Mouse (Mus musculus) lung, embryonic 15.5 days (tissue): ENCODE data around the gene Slc6a4. TPM values are rescaled to one million over a fixed set of nuclear protein-coding genes. Genes with fewer than 3 reads are reported as not detected.
A peak's percentile ranks its signal among the peaks of the same experiment; 100 is the strongest.

Experiments used
- ATAC-seq: fragments of 200-750 bp; cut with Nextera tagmentation; 2 replicates; pipeline ENCODE4 v1.8.0; 2017; ENCODE audit warnings: moderate number of reproducible peaks, borderline replicate concordance; ENCODE audit not compliant: low FRiP score, low TSS enrichment; ENCODE audit errors: extremely low read depth
- H3K27ac ChIP-seq: fragments of 300-500 bp; sonication (generic); 2 replicates; pipeline ENCODE4 v1.5.1; 2015; ENCODE audit warnings: moderate library complexity, mild to moderate bottlenecking, inconsistent platforms
- H3K27me3 ChIP-seq: fragments of 300-500 bp; sonication (generic); 2 replicates; pipeline ENCODE4 v1.6.1; 2015; ENCODE audit warnings: inconsistent platforms
- H3K36me3 ChIP-seq: fragments of 300-500 bp; sonication (generic); 2 replicates; pipeline ENCODE4 v1.6.1; 2015; ENCODE audit warnings: inconsistent platforms
- H3K4me1 ChIP-seq: fragments of 300-500 bp; sonication (generic); 2 replicates; pipeline ENCODE4 v1.6.1; 2015; ENCODE audit warnings: inconsistent platforms
- H3K4me2 ChIP-seq: fragments of 300-500 bp; sonication (generic); 2 replicates; pipeline ENCODE4 v1.6.1; 2015; ENCODE audit warnings: inconsistent platforms, mild to moderate bottlenecking, moderate library complexity
- H3K4me3 ChIP-seq: fragments of 300-500 bp; sonication (generic); 2 replicates; pipeline ENCODE4 v1.5.1; 2015; ENCODE audit warnings: mild to moderate bottlenecking, inconsistent platforms
- H3K9ac ChIP-seq: fragments of 300-500 bp; sonication (generic); 2 replicates; pipeline ENCODE4 v1.6.1; 2015; ENCODE audit warnings: inconsistent platforms
- H3K9me3 ChIP-seq: fragments of 300-500 bp; sonication (generic); 2 replicates; pipeline ENCODE4 v1.6.1; 2016; ENCODE audit warnings: inconsistent platforms
- WGBS: fragments of 180-500 bp; shearing (Covaris S2); methylation state at CpG from one replicate; pipeline ENCODE4 v1.1.7; 2015; 5-methylcytosine and 5-hydroxymethylcytosine counted together
- microRNA counts: library from miRNA; unstranded; fragments of <30 nt; microRNA quantifications from one replicate; lab custom pipeline; 2016
- microRNA-seq: library from miRNA; unstranded; fragments of <30 nt; microRNA quantifications from one replicate; pipeline ENCODE4, GENCODE M21; 2016
- polyA plus RNA-seq: library from polyadenylated mRNA; unstranded; fragments of >200 nt; fragmentation: Nextera tagmentation; extraction: Ambion mirVana; gene quantifications from 2 replicates; pipeline ENCODE4 v1.2.1, GENCODE M21; 2015

Slc6a4 gene
- polyA plus RNA-seq, 1 experiment from 2014 or later: 2.0 TPM

DNA sequence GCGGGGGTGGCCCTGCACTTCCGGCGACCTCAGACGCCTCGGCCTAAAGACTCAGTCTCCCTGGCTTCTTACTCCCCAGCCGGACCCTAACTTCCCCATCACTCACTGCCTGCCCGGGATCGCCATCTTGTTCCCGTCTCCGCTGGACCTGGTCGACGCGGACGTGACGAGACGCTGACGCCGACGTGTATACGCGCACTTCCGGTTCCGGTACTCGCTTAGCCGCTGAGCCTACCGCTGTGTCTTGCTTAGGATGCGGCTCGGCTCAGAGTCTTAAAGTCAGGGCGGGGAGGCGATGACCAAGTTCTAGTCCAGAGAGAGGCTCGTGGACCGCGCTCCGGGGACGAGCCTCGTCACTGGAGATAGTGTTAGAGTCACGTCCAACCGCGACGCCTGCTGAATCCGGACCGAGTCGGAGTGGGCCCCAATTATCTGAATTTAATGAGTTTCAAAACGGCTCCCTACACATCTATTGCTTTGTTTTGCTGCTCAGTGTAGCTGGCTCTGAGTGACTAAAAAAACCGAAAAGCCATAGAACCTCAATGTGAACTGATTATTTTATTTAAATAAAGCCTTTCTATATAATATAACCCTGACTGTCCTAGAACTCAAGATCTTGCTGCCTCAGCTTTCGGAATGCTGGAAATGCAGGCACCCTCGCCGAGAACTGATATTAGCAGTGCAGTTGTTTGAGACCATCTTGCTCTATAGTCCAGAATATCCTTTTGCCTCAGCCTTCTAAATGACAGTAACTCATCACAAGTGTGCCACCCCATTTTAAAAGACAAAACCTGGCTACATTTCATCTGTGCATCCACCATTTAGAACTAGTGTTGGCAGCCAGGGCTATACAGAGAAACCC lies 80.1 kb downstream of the Slc6a4 start, which contains the start of gene Nsrp1:
Nsrp1 (minus strand) TSS at position 163 of the 862 bp plus-strand sequence.
- peak; percentile 99 for ATAC-seq
- 4% methylated on average over 48 of the region's 48 CpGs for WGBS
- H3K9ac ChIP-seq: peak within 1 kb of the TSS; percentile 63

DNA sequence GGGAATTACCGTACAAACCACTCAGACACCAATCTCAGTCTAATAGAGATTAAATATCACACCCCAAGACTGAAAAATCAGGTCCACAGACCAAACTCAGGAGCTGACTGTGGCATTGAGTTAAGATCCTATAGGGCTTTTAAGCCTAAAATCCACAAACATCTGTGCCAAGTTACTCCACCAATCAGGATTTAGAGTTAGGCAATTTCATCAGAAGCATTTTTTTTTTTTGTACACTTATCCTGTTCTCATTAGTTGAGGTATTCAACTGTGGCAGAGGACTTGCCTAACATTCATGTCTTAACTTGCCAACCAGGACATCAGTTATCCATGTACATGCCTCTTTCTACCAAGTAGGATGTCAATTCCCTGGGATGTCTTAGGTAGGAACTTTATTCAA lies 81.0 kb downstream of the Slc6a4 start:
- Histone ChIP-seq H3K4me1 (peaks cover 6% of the 10 kb centered on the region; the same call in 1 of the 2 replicates), H3K36me3 (peaks cover 17% of the 10 kb centered on the region), H3K9ac (no peak overlapping the region), H3K4me2 (no peak overlapping the region), H3K27me3 (peaks cover 9% of the 10 kb centered on the region; the same call in 1 of the 2 replicates), H3K4me3 (no peak overlapping the region), H3K9me3 (no peaks in the 10 kb centered on the region), H3K27ac (no peak overlapping the region)
- no peak for ATAC-seq
- 97% methylated on average over 1 of the region's 1 CpGs for WGBS

More for the DNA sequence above, 80.1 kb downstream of the Slc6a4 start, which contains the start of gene Nsrp1:
- peak within 1 kb of the TSS; percentile 88 for H3K4me2 ChIP-seq
- H3K4me1 ChIP-seq: peaks cover 6% of the 10 kb centered on the region; the same call in 1 of the 2 replicates
- H3K4me3 ChIP-seq: peak within 1 kb of the TSS; percentile 77
- H3K9me3 ChIP-seq: no peaks in the 10 kb centered on the region
- peaks cover 24% of the 10 kb centered on the region for H3K36me3 ChIP-seq
- H3K27ac ChIP-seq: peak within 1 kb of the TSS; percentile 74
- H3K27me3 ChIP-seq: peaks cover 9% of the 10 kb centered on the region; the same call in 1 of the 2 replicates

MicroRNA genes within 50 kb of the gene (microRNA counts, 519-probe panel; counts per million panel counts)
- 2,982 counts per million, percentile 80 among the panel's probes with 10 or more counts for microRNA mmu-miR-423-3p (lab: Ali Mortazavi, UCI)
- microRNA mmu-miR-423-5p (lab: Ali Mortazavi, UCI): 2,884 counts per million, percentile 76 among the panel's probes with 10 or more counts

Small RNA genes within 50 kb of the gene (microRNA-seq; reads per million reads assigned to microRNA genes)
- 4,971 reads per million, percentile 90 among the genes with 10 or more reads in this experiment for gene Mir423

Other genes starting within 250 kb of the Slc6a4 start
- gene Gosr1, start 235.0 kb upstream of the Slc6a4 start, polyA plus RNA-seq: 24.1 and 26.6 TPM in 2 replicates
- 18.4 and 18.7 TPM in 2 replicates for gene Cpd, start 151.6 kb upstream of the Slc6a4 start, polyA plus RNA-seq
- gene Tmigd1, start 96.4 kb upstream of the Slc6a4 start, polyA plus RNA-seq: 0.14 and 0.24 TPM in 2 replicates
- 179 and 181 TPM in 2 replicates for gene Blmh, start 73.8 kb upstream of the Slc6a4 start, polyA plus RNA-seq
- 52.8 and 53.6 TPM in 2 replicates for gene Nsrp1, start 79.8 kb downstream of the Slc6a4 start, polyA plus RNA-seq
- 0.30 and 0.43 TPM in 2 replicates for gene Efcab5, start 190.4 kb downstream of the Slc6a4 start, polyA plus RNA-seq
- 11.3 and 14.3 TPM in 2 replicates for gene Ssh2, start 217.7 kb downstream of the Slc6a4 start, polyA plus RNA-seq